Mouse (Mus musculus): ENCODE data around the gene 4930572O03Rik. TPM values are rescaled to one million over a fixed set of nuclear protein-coding genes. Genes with fewer than 3 reads are reported as not detected.
"Not testable (repeated sequence)": the region's sequence is repeated elsewhere in the genome, so short reads cannot be mapped to it uniquely, and the experiment has no call there.

The 4930572O03Rik gene
- polyA plus RNA-seq, 1 experiment from 2014 or later = not detected

DNA sequence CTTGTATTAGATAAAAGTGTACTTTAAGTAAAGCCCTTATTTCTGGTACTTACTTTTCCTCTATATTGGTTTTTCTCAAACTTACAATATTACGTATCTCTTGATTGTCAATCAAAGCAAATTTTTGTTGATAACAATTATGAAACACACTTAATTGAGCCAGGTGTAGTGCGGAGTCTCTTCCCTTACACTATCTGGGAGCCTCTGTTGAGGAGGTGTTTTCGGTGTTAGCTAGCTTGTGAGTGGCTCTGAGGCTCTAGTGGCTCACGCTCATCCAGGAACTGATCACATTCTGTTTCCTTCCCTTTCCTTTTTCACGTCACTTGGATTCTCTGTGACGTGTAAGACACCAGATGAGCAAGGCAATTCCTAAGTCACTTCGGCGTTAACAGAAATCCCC lies 53.3 kb downstream of the 4930572O03Rik start:
- 75% methylated on average over 8 of the region's 8 CpGs for WGBS
- not testable (repeated sequence) for H3K4me1 ChIP-seq; H3K36me3 ChIP-seq (replicated peaks); H3K27me3 ChIP-seq (replicated peaks); ATAC-seq (replicated peaks); H3K4me3 ChIP-seq; H3K27ac ChIP-seq; H3K9ac ChIP-seq; H3K4me2 ChIP-seq
- H3K9me3 ChIP-seq = peaks cover 31% of the 10 kb centered on the region

DNA sequence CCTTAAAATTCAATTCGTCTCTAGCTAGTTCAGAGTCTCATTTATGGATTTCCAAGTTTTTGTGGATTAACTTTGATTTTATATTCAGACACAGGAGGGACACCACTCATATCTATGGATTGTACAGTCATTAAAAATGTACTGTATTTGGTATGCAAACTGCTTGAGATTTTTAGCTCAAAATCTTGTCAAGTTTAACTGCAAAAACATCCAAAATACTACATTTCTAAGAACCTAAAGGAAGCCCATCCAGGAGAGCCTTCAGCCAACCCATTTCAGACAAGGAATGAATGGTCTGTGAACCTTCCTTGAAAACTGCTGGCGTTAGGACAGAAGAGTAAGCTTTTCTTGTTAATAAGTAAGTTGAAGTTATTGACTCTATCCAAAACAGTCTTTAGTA lies 53.9 kb downstream of the 4930572O03Rik start:
- H3K9me3 ChIP-seq = peaks cover 33% of the 10 kb centered on the region
- not testable (repeated sequence) for H3K27me3 ChIP-seq (replicated peaks); H3K36me3 ChIP-seq (replicated peaks); H3K4me1 ChIP-seq; ATAC-seq (replicated peaks); H3K4me3 ChIP-seq; H3K9ac ChIP-seq; H3K27ac ChIP-seq; H3K4me2 ChIP-seq
- 59% methylated on average over 2 of the region's 2 CpGs for WGBS

DNA sequence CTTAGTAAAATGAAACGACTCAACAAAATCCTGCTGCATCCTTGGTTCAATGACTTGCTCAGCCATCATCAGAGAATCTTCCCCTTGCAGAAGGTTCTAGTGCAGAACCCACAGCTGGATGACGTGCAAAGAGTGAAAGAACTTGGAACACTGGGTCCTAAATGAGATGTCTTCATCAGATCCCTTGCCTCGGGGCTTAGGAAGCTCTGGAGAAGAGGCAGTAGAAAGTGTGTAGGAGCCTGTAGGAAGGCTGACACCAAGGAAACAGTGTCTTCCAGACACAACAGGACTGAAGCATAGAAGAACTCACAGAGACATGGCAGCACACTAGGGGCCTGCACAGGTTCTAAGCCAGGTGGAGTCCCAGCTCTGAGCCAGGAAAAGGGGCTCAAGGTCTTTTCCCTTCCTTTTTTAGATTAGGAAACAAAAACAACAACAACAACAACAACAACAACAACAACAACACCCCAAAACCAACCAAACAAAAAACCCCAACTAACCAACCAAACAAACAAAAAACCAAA lies 54.4 kb downstream of the 4930572O03Rik start:
- H3K4me2 ChIP-seq; ATAC-seq (replicated peaks); H3K9ac ChIP-seq; H3K4me1 ChIP-seq; H3K27me3 ChIP-seq (replicated peaks); H3K36me3 ChIP-seq (replicated peaks); H3K4me3 ChIP-seq; H3K27ac ChIP-seq: not testable (repeated sequence)
- 61% methylated on average over 3 of the region's 3 CpGs for WGBS
- peaks cover 33% of the 10 kb centered on the region for H3K9me3 ChIP-seq

Other genes with a start within 250 kb of the 4930572O03Rik start
- gene Gm21149, start 180.5 kb downstream of the 4930572O03Rik start, polyA plus RNA-seq (2015; fragmentation: Nextera tagmentation; extraction: Ambion mirVana) = not detected in 2 replicates
- gene Gm21190, start 127.8 kb downstream of the 4930572O03Rik start, polyA plus RNA-seq (2015; fragmentation: Nextera tagmentation; extraction: Ambion mirVana) = not detected in 2 replicates
- gene Gm21083, start 79.7 kb downstream of the 4930572O03Rik start, polyA plus RNA-seq (2015; fragmentation: Nextera tagmentation; extraction: Ambion mirVana) = not detected in 2 replicates
- not detected in 2 replicates for gene Speer4d, start 38.0 kb downstream of the 4930572O03Rik start, polyA plus RNA-seq (2015; fragmentation: Nextera tagmentation; extraction: Ambion mirVana)
- not detected in 2 replicates for gene Speer4c, start 57.2 kb upstream of the 4930572O03Rik start, polyA plus RNA-seq (2015; fragmentation: Nextera tagmentation; extraction: Ambion mirVana)

Data from midbrain, embryonic 15.5 days (tissue).